Mouse (Mus musculus): ENCODE measurements at regions not wholly inside any gene's neighbourhood (a gene's known extent, or its start where the extent isn't known, plus 50 kb on each side); places are given as distances from the start of the nearest gene placed in this dataset.

- no peak for DNase-seq (ENCODE audit: low spot score in 2 of 2)
Measured at GRCm38 (mm10) chr5:43339671-43340070, 106.7 kb downstream of the Cpeb2 start.

GRCm38 (mm10) chr5:43341475-43341874 lies 108.5 kb downstream of the Cpeb2 start:
- no peak for DNase-seq (ENCODE audit: low spot score in 2 of 2)

GRCm38 (mm10) chr5:43344441-43344840 lies 111.5 kb downstream of the Cpeb2 start:
- no peak for DNase-seq (ENCODE audit: low spot score in 2 of 2)

- no peak for DNase-seq (ENCODE audit: low spot score in 2 of 2)
Measured at GRCm38 (mm10) chr5:43350987-43351386, 118.0 kb downstream of the Cpeb2 start.

GRCm38 (mm10) chr5:43353021-43353990 lies 120.3 kb downstream of the Cpeb2 start:
- peak in 1 of 2 experiments; percentile 35 for DNase-seq (ENCODE audit: low spot score in 2 of 2)

- DNase-seq (ENCODE audit: low spot score in 2 of 2): no peak
Measured at GRCm38 (mm10) chr5:43354351-43354942, 121.5 kb downstream of the Cpeb2 start.

GRCm38 (mm10) chr5:43355026-43355580 lies 122.1 kb downstream of the Cpeb2 start:
- DNase-seq (ENCODE audit: low spot score in 2 of 2): peak; percentile 52 to 90

GRCm38 (mm10) chr5:43355832-43356231 lies 122.9 kb downstream of the Cpeb2 start:
- no peak for DNase-seq (ENCODE audit: low spot score in 2 of 2)

- DNase-seq (ENCODE audit: low spot score in 2 of 2): no peak
Measured at GRCm38 (mm10) chr5:43357100-43357680, 124.2 kb downstream of the Cpeb2 start.

- no peak for DNase-seq (ENCODE audit: low spot score in 2 of 2)
Measured at GRCm38 (mm10) chr5:43357901-43358300, 124.9 kb downstream of the Cpeb2 start.

- DNase-seq (ENCODE audit: low spot score in 2 of 2): peak in 1 of 2 experiments; percentile 51
Measured at GRCm38 (mm10) chr5:43358928-43359765, 126.2 kb downstream of the Cpeb2 start.

- DNase-seq (ENCODE audit: low spot score in 2 of 2): no peak
Measured at GRCm38 (mm10) chr5:43360298-43360697, 127.3 kb downstream of the Cpeb2 start.

GRCm38 (mm10) chr5:43361026-43361425 lies 128.1 kb downstream of the Cpeb2 start:
- no peak for DNase-seq (ENCODE audit: low spot score in 2 of 2)

GRCm38 (mm10) chr5:43372385-43372784 lies 139.4 kb downstream of the Cpeb2 start:
- no peak for DNase-seq (ENCODE audit: low spot score in 2 of 2)

- peak in 1 of 2 experiments; percentile 38 for DNase-seq (ENCODE audit: low spot score in 2 of 2)
Measured at GRCm38 (mm10) chr5:43384689-43385375, 130.5 kb upstream of the C1qtnf7 start.

- no peak for DNase-seq (ENCODE audit: low spot score in 2 of 2)
Measured at GRCm38 (mm10) chr5:43390997-43391396, 124.3 kb upstream of the C1qtnf7 start.

GRCm38 (mm10) chr5:43391412-43392029 lies 123.8 kb upstream of the C1qtnf7 start:
- peak in 1 of 2 experiments; percentile 30 for DNase-seq (ENCODE audit: low spot score in 2 of 2)

GRCm38 (mm10) chr5:43392908-43393545 lies 122.3 kb upstream of the C1qtnf7 start:
- DNase-seq (ENCODE audit: low spot score in 2 of 2): no peak

- DNase-seq (ENCODE audit: low spot score in 2 of 2): no peak
Measured at GRCm38 (mm10) chr5:43417259-43417658, 98.1 kb upstream of the C1qtnf7 start.
